Mouse (Mus musculus) midbrain, postnatal 0 days (tissue): ENCODE results near the gene Cmbl. TPM values are rescaled to one million over a fixed set of nuclear protein-coding genes. Genes with fewer than 3 reads are reported as not detected.
A peak's percentile ranks its signal among the peaks of the same experiment; 100 is the strongest.

Source experiments
- ATAC-seq: fragments of 200-750 bp; cut with Nextera tagmentation; 2 replicates; pipeline ENCODE4 v1.8.0; 2017; ENCODE audit warnings: moderate number of reproducible peaks, mild to moderate bottlenecking, moderate TSS enrichment, moderate library complexity; ENCODE audit not compliant: low FRiP score
- DNase-seq: peaks from one replicate; pipeline ENCODE4 v3.0.0-alpha.2; 2015; ENCODE audit warnings: low spot score
- H3K27ac ChIP-seq: fragments of 300-500 bp; sonication (generic); 2 replicates; pipeline ENCODE4 v1.5.1; 2014; ENCODE audit warnings: low read depth, mild to moderate bottlenecking, low read length, mixed read lengths
- H3K27me3 ChIP-seq: fragments of 300-500 bp; sonication (generic); 2 replicates; pipeline ENCODE4 v1.6.1; 2014; ENCODE audit warnings: low read length, control low read depth, mixed read lengths; ENCODE audit not compliant: insufficient read depth
- H3K36me3 ChIP-seq: fragments of 300-500 bp; sonication (generic); 2 replicates; pipeline ENCODE4 v1.6.1; 2014; ENCODE audit warnings: low read length, control low read depth, mixed read lengths; ENCODE audit not compliant: insufficient read depth
- H3K4me1 ChIP-seq: fragments of 300-500 bp; sonication (generic); 2 replicates; pipeline ENCODE4 v1.6.1; 2014; ENCODE audit warnings: mild to moderate bottlenecking, control low read depth, antibody characterized with exemption, low read length, mixed read lengths; ENCODE audit not compliant: insufficient read depth
- H3K4me2 ChIP-seq: fragments of 300-500 bp; sonication (generic); 2 replicates; pipeline ENCODE4 v1.6.1; 2014; ENCODE audit warnings: low read depth, mild to moderate bottlenecking, low read length, mixed read lengths; ENCODE audit not compliant: poor library complexity, severe bottlenecking
- H3K4me3 ChIP-seq: fragments of 300-500 bp; sonication (generic); 2 replicates; pipeline ENCODE4 v1.5.1; 2014; ENCODE audit warnings: low read depth, mild to moderate bottlenecking, low read length, moderate library complexity
- H3K9ac ChIP-seq: fragments of 300-500 bp; sonication (generic); replicated peaks from 2 replicates; pipeline ENCODE4 v1.6.1; 2014; ENCODE audit warnings: mild to moderate bottlenecking, low read length, moderate library complexity, mixed read lengths; ENCODE audit not compliant: poor library complexity, severe bottlenecking
- H3K9me3 ChIP-seq: fragments of 300-500 bp; sonication (generic); 2 replicates; pipeline ENCODE4 v1.6.1; 2016; ENCODE audit warnings: low read length, control low read depth
- CTCF ChIP-seq: IDR thresholded peaks from 2 replicates; pipeline ENCODE4 v1.5.1; 2016; ENCODE audit warnings: antibody characterized with exemption, mild to moderate bottlenecking
- WGBS: fragments of 180-500 bp; shearing (Covaris S2); extraction: QIAGEN DNeasy Blood & Tissue Kit; methylation state at CpG from one replicate; pipeline ENCODE4 v1.1.7; 2014; 5-methylcytosine and 5-hydroxymethylcytosine counted together
- polyA plus RNA-seq: library from polyadenylated mRNA; unstranded; fragments of >200 nt; fragmentation: Nextera tagmentation; extraction: Ambion mirVana; gene quantifications from 2 replicates; pipeline ENCODE4 v1.2.1, GENCODE M21; 2015
- total RNA-seq: library from RNA; depleted of rRNA; stranded (reverse); fragments of >200 nt; gene quantifications from 2 replicates; pipeline ENCODE4 v1.2.3, GENCODE M21; 2014

The Cmbl gene
- total and polyA plus RNA-seq, 2 experiments from 2014 or later, result 25.9 to 34.3 TPM

DNA sequence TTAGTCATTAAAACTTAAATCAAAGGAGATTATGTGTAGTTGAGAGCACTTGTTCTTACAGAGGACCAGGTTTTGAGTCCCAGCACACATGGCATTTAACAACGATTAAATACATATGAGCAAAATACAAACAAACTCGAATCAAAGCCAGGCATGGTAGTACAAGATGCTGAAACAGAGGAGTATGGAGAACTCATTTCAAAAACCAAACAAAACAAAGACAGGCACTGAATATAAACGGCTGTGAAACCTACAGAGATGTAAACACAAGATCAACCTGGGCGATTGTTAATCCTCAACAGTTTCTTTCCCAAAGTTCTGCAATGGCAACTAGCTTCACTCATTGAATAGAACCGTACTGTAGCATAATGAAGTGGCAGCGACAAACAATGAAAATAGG lies 36.1 kb upstream of the Cmbl start:
- Histone ChIP-seq H3K27me3 (no peaks in the 10 kb centered on the region), H3K27ac (no peak overlapping the region), H3K4me1 (peaks cover 8% of the 10 kb centered on the region; the same call in 1 of the 2 replicates), H3K9me3 (no peaks in the 10 kb centered on the region), H3K4me3 (peak overlapping the region; percentile 92), H3K9ac (0 out of 2 replicates have a peak overlapping the region, but pooled peaks have one; percentile 29), H3K4me2 (peak overlapping the region; percentile 80), H3K36me3 (no peaks in the 10 kb centered on the region)
- DNase-seq (no peak), ATAC-seq (no peak)
- WGBS, result 29% methylated on average over 6 of the region's 6 CpGs
- no peak for TF ChIP-seq CTCF

DNA sequence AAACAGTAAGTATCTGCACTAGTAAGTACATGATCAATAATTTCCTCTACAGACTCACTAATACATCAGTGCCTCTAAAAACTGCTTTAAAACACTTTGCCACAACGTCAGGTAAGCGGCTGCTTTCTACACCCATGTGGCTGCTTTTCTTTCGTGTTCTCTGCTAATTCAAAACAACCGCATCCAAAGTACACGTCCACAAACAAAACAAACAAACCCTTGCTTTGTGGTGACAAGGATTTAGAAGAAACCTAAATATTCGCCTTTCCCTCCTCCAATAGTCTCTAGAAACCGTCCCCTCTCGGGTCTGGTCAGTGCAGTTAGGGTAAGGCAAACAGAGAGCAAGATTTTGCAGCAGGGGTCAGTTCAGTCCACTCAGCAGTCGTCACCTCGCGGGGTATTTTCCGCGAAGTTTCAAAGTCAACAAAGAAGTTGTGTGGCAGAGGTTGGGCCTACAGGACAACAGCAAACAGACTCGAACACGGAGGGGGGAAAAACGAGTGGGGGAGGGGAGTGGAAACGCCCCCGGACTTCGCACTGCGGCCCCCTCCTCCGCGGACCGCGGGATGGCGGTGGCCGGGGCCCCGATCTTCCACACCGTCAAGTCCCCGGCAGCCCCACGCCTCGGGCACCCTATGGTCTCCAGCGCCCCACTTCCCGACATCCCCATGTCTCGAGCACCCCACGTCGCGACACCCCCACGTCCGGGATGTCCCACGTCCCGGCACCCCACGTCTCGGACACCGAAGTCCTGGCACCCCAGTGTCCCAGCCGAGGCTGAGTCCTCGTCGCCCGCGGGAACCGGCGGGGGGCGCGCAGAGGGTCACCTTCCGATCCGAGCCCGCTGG lies 35.2 kb upstream of the Cmbl start:
- Histone ChIP-seq H3K27ac (peak overlapping the region; percentile 96), H3K27me3 (no peaks in the 10 kb centered on the region), H3K9me3 (no peaks in the 10 kb centered on the region), H3K4me1 (peaks cover 8% of the 10 kb centered on the region; the same call in 1 of the 2 replicates), H3K9ac (peak overlapping the region; percentile 92), H3K4me2 (peak overlapping the region; percentile 80), H3K36me3 (no peaks in the 10 kb centered on the region), H3K4me3 (peak overlapping the region; percentile 92)
- DNase-seq (peak; percentile 26), ATAC-seq (peak; percentile 39)
- WGBS, result under 1% methylated on average over 35 of the region's 56 CpGs
- no peak for TF ChIP-seq CTCF

DNA sequence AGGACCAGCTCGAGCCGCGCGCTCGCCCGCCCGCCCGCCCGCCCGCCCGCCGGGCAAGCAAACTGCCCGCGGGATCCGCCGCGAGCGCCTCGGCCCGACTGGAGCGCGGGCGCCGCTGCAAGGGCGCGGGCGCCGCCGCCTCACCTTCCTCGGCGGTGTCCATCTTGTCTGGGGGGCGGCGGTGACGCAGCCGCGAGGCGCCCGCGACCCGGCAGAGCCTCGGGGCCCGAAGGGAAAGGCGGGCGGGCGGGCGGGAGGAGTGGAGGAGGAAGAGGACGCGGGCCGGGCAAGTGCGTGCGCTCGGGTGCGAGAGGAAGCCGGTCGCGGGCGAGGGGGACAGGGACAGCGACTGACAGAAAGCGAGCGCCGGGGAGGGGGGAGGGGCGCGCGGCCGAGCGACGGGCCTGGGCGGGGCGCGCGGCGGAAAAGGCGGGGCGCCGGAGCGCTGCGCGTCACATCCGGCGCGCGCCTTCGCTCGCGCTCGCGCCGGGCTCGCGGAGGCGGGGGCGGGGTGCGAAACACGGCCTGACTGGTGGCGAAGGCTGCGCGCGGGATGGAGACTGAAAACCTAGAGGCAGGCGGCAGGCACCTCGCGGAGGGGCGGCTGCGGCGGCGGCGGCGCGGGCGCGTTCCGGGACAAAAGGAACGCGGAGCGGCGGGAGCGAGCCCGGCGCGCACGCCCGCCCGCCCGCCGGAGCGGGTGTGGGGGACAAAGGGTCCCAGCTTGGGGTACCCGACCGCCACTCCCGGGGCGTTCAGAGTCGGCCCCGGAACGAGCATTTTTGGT lies 34.3 kb upstream of the Cmbl start, which contains the start of gene March6:
Gene March6 (minus strand): TSS at position 395 of the 787 bp plus-strand sequence.
- ATAC-seq (peak; percentile 94), DNase-seq (peak; percentile 96)
- Histone ChIP-seq H3K9me3 (no peaks in the 10 kb centered on the region), H3K4me1 (peaks cover 8% of the 10 kb centered on the region; the same call in 1 of the 2 replicates), H3K9ac (peak within 1 kb of the TSS; percentile 92), H3K36me3 (no peaks in the 10 kb centered on the region), H3K4me3 (peak within 1 kb of the TSS; percentile 92), H3K27me3 (no peaks in the 10 kb centered on the region), H3K27ac (peak within 1 kb of the TSS; percentile 96), H3K4me2 (peak within 1 kb of the TSS; percentile 80)
- no peak for TF ChIP-seq CTCF
- under 1% methylated on average over 87 of the region's 132 CpGs for whole genome bisulfite sequencing

DNA sequence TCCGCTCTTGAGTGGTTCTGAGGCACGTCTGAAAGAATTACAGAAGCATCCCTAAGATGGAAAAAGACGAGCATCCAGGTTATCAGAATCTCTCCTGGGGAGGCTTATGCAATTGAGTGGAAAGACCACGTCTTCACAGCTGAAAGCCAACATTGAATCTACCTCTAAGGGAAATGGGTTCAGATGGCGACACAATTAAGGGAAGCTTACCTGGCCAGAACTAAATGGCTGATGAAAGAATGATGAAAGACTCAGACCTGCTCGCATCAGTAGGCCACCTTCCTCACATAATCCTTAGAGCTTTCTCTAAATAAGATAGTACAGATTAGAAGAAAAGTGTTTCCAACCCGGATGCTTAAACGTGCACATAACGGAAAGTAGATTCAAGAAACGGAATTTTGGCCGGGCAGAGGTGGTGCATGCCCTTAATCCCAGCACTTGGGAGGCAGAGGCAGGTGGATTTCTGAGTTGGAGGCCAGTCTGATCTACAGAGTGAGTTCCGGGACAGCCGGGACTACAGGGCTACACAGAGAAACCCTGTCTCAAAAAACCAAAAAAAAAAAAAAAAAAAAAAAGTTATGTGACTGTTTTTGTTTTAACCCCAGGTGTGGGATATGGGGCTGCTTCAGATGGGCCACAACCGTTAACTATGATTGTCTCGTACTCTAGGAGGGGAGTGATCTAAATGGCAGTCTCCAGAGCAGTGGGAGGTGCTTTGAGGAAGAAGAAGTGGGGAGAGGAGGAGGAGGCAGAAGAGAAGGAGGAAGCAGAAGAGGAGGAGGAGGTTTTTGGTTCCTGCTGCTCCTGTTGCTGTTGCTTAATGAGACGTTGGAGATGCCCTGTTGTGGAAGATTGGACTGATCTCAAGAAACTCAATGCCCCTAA lies 33.5 kb upstream of the Cmbl start:
- peak overlapping the region; percentile 80 for H3K4me2 ChIP-seq
- H3K27ac ChIP-seq, result peak overlapping the region; percentile 96
- no peaks in the 10 kb centered on the region for H3K36me3 ChIP-seq
- no peak for DNase-seq
- peak overlapping the region; percentile 92 for H3K4me3 ChIP-seq
- peak overlapping the region; percentile 92 for H3K9ac ChIP-seq
- peaks cover 14% of the 10 kb centered on the region for H3K4me1 ChIP-seq
- no peaks in the 10 kb centered on the region for H3K27me3 ChIP-seq
- no peaks in the 10 kb centered on the region for H3K9me3 ChIP-seq
- ATAC-seq, result no peak
- no peak for TF ChIP-seq CTCF
- WGBS, result 25% methylated on average over 16 of the region's 16 CpGs

DNA sequence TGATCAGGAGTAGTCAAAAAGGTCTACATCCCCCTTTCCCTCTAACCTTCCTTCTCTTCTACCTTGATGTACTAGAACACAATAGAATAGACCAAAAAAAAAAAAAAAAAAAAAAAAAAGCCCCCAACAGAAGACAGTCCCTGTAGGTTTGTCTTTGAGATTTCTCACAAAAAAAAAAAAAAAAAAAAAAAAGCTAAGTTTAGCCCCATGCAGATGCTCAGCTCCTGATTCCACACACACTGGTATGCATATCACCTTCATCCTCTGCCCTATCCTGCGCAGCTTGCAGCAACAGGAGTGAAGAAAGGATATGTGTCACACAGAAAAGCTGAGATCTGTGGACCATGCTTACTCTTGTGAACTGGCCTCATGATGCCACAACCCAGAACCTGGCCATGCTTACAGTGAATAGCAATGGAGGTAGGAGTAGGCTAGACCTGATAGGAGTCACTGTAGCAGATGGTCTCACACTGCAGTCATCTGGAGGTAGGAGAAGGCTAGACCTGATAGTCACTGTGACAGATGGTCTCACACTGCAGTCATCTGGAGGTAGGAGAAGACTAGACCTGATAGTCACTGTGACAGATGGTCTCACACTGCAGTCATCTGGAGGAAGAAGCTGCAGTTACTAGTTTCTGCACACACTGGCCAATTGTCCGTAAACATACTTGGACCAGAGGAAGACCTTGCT lies 32.7 kb upstream of the Cmbl start:
- no peak overlapping the region for H3K9ac ChIP-seq
- H3K27ac ChIP-seq, result no peak overlapping the region
- no peak for DNase-seq
- H3K36me3 ChIP-seq, result no peaks in the 10 kb centered on the region
- no peak overlapping the region for H3K4me3 ChIP-seq
- peaks cover 14% of the 10 kb centered on the region for H3K4me1 ChIP-seq
- TF ChIP-seq CTCF, result no peak
- no peak overlapping the region for H3K4me2 ChIP-seq
- H3K9me3 ChIP-seq, result no peaks in the 10 kb centered on the region
- ATAC-seq, result no peak
- 98% methylated on average over 2 of the region's 2 CpGs for WGBS
- H3K27me3 ChIP-seq, result no peaks in the 10 kb centered on the region
